Mouse (Mus musculus): ENCODE measurements around the gene Trim52. TPM values are rescaled to one million over a fixed set of nuclear protein-coding genes. Genes with fewer than 3 reads are reported as not detected.

The Trim52 gene
- total RNA-seq, 2 experiments from 2014 or later: not detected

Other genes starting within 250 kb of the Trim52 start
- gene Spry2, start 209.4 kb upstream of the Trim52 start, total RNA-seq (2021): 10 to 100 TPM; 19.8 to 20.1 TPM